Mouse (Mus musculus): ENCODE measurements around the gene D730048I06Rik. TPM values are rescaled to one million over a fixed set of nuclear protein-coding genes. Genes with fewer than 3 reads are reported as not detected.
"Not testable (repeated sequence)": the region's sequence is repeated elsewhere in the genome, so short reads cannot be mapped to it uniquely, and the experiment has no call there.

D730048I06Rik gene
- not detected in 2 replicates for polyA plus RNA-seq (2012; rRNA removed)

- H3K4me3 ChIP-seq (ENCODE audit: insufficient read depth, low read length) = no peak within 1 kb of the TSS
- H3K27ac ChIP-seq (ENCODE audit: insufficient read depth, low read length) = no peak within 1 kb of the TSS
- no peaks in the 10 kb centered on the region for H3K4me1 ChIP-seq (ENCODE audit: control insufficient read depth, insufficient read depth, low read length)
- TF ChIP-seq POLR2A (IDR thresholded peaks at IDR 0.05; ENCODE audit: extremely low read depth, insufficient read depth, low read length) = no peak
- TF ChIP-seq CTCF (IDR thresholded peaks at IDR 0.05; ENCODE audit: extremely low read depth, insufficient read depth, low read length) = no peak
These were observed at the start of gene D730048I06Rik, which contains the start of gene Gm27235 for GRCm38 (mm10) chr9:35790001-35790400. D730048I06Rik (minus strand) TSS chr9:35790112. Gm27235 (minus strand) TSS chr9:35790101.

DNA sequence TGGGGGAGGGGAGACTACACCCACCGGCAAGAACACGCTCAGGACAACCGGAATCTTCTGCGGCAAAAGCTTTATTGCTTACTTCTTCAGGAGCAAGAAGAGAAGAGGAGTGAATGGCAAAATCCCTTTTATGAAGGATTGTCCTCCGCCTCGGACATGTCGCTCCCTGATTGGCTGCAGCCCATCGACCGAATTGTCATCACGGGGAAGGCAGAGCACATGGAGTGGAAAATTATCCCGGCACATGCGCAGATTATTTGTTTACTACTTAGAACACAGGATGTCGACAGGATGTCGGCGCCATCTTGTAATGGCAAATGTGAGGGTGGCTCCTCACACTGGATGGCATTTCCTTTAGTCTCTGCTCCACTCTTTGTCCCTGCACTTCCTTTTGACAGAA lies 28.0 kb upstream of the D730048I06Rik start:
- H3K4me3 ChIP-seq (ENCODE audit: insufficient read depth, low read length); H3K4me1 ChIP-seq (ENCODE audit: control insufficient read depth, insufficient read depth, low read length); H3K27ac ChIP-seq (ENCODE audit: insufficient read depth, low read length): not testable (repeated sequence)

DNA sequence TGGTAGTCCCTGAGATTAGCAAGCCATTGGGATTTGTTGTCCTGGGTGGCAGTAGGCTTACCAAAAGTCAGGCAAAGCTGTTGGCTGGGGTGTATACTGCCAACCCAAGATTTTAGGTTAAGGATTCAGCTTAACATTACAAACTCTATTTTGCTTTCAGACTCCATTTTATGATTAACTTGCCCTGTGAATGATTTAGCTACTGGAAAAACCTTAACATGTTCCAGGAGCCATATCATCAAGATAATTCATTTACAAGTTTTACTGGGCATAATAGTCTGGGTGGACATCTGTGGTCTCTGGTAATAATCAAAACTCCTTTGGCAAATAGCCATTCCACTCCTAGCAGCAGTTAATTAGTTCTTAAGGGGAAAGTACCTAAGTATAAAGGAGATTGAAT lies 8.2 kb upstream of the D730048I06Rik start:
- no peak overlapping the region for H3K27ac ChIP-seq (ENCODE audit: insufficient read depth, low read length)
- TF ChIP-seq CTCF (IDR thresholded peaks at IDR 0.05; ENCODE audit: extremely low read depth, insufficient read depth, low read length) = no peak
- no peak for TF ChIP-seq POLR2A (IDR thresholded peaks at IDR 0.05; ENCODE audit: extremely low read depth, insufficient read depth, low read length)
- H3K4me3 ChIP-seq (ENCODE audit: insufficient read depth, low read length) = no peak overlapping the region
- no peaks in the 10 kb centered on the region for H3K4me1 ChIP-seq (ENCODE audit: control insufficient read depth, insufficient read depth, low read length)

- no peak for TF ChIP-seq POLR2A (IDR thresholded peaks at IDR 0.05; ENCODE audit: extremely low read depth, insufficient read depth, low read length)
- TF ChIP-seq CTCF (IDR thresholded peaks at IDR 0.05; ENCODE audit: extremely low read depth, insufficient read depth, low read length) = no peak
- no peak within 1 kb of the TSS for H3K27ac ChIP-seq (ENCODE audit: insufficient read depth, low read length)
- no peaks in the 10 kb centered on the region for H3K4me1 ChIP-seq (ENCODE audit: control insufficient read depth, insufficient read depth, low read length)
- H3K4me3 ChIP-seq (ENCODE audit: insufficient read depth, low read length) = no peak within 1 kb of the TSS
These were observed 11.9 kb downstream of the D730048I06Rik start, which contains the start of gene Gm17727 for GRCm38 (mm10) chr9:35778009-35778408. Gm17727 (minus strand) TSS chr9:35778109.

DNA sequence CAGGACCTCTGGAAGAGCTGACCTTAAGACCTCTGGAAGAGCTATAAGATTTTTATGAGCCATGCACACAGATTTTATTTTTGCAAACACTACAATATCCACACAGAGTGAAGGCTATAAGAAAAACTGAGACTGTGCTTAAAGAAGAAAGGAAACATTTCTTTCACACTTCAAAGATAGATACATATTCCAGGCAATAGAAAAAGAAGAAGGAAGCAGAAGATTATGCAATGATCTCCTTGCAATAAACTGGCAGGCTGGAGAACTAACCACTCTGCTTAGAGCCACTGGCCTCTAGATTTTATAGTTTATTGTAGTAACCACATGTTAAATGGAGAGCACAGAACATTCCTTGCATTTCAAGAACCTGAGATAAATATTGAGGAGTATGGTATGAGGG lies 33.1 kb downstream of the D730048I06Rik start:
- H3K4me3 ChIP-seq (ENCODE audit: insufficient read depth, low read length) = no peak overlapping the region
- H3K27ac ChIP-seq (ENCODE audit: insufficient read depth, low read length) = no peak overlapping the region
- no peak for TF ChIP-seq POLR2A (IDR thresholded peaks at IDR 0.05; ENCODE audit: extremely low read depth, insufficient read depth, low read length)
- no peak for TF ChIP-seq CTCF (IDR thresholded peaks at IDR 0.05; ENCODE audit: extremely low read depth, insufficient read depth, low read length)
- no peaks in the 10 kb centered on the region for H3K4me1 ChIP-seq (ENCODE audit: control insufficient read depth, insufficient read depth, low read length)

DNA sequence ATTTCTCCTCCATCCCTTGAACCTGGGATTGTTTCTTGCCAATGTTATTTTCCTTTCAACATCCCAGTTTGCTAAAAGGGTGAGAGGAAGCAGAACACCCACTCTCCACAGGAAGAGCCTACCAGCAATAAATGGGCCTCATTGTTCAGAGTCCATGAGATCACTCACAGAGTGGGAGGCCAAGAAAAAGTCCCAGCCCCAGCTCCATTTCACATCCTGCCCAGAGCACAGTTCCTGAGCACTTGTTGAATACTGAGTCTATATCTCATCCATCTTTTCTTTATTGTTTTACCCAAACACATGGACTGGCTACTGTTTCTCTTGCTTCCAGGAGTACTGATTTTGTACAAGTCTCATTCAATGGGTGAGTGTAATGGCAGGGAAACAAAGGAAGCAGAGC lies 49.2 kb downstream of the D730048I06Rik start, which contains the start of gene Gm17677:
TSS of gene Gm17677 (plus strand) at position 301 of the 400 bp plus-strand sequence.
- H3K27ac ChIP-seq (ENCODE audit: insufficient read depth, low read length) = no peak within 1 kb of the TSS
- H3K4me3 ChIP-seq (ENCODE audit: insufficient read depth, low read length) = no peak within 1 kb of the TSS
- no peaks in the 10 kb centered on the region for H3K4me1 ChIP-seq (ENCODE audit: control insufficient read depth, insufficient read depth, low read length)

More for the DNA sequence above, 49.2 kb downstream of the D730048I06Rik start, which contains the start of gene Gm17677:
- TF ChIP-seq CTCF (IDR thresholded peaks at IDR 0.05; ENCODE audit: extremely low read depth, insufficient read depth, low read length) (no peak), POLR2A (IDR thresholded peaks at IDR 0.05; ENCODE audit: extremely low read depth, insufficient read depth, low read length) (no peak)

Other genes starting within 250 kb of the D730048I06Rik start
- 13.9 and 14.8 TPM in 2 replicates for gene Ddx25, start 231.6 kb downstream of the D730048I06Rik start, polyA plus RNA-seq (2012; rRNA removed)
- 11.4 and 12.0 TPM in 2 replicates for gene Pus3, start 231.5 kb downstream of the D730048I06Rik start, polyA plus RNA-seq (2012; rRNA removed)
- gene Pate2, start 219.8 kb downstream of the D730048I06Rik start, polyA plus RNA-seq (2012; rRNA removed) = 0.44 and 0.49 TPM in 2 replicates
- gene Hyls1, start 219.7 kb downstream of the D730048I06Rik start, polyA plus RNA-seq (2012; rRNA removed) = 5.4 and 7.3 TPM in 2 replicates
- gene Pate4, start 178.2 kb downstream of the D730048I06Rik start, polyA plus RNA-seq (2012; rRNA removed) = not detected in 2 replicates
- gene Pate3, start 141.9 kb downstream of the D730048I06Rik start, polyA plus RNA-seq (2012; rRNA removed) = not detected in 2 replicates
- gene Pate1, start 102.7 kb downstream of the D730048I06Rik start, polyA plus RNA-seq (2012; rRNA removed) = not detected in 2 replicates
- not detected in 2 replicates for gene Gm17677, start 49.1 kb downstream of the D730048I06Rik start, polyA plus RNA-seq (2012; rRNA removed)
- not detected in 2 replicates for gene Gm17727, start 12.0 kb downstream of the D730048I06Rik start, polyA plus RNA-seq (2012; rRNA removed)
- not detected in 2 replicates for gene Gm27235, start within 50 bp of the D730048I06Rik start, polyA plus RNA-seq (2012; rRNA removed)
- not detected in 2 replicates for gene 9230110F15Rik, start 54.0 kb upstream of the D730048I06Rik start, polyA plus RNA-seq (2012; rRNA removed)
- gene 9230113P08Rik, start 118.3 kb upstream of the D730048I06Rik start, polyA plus RNA-seq (2012; rRNA removed) = 0.06 and 0.13 TPM in 2 replicates

Data from cortical plate, adult 2 months (tissue).